Mouse (Mus musculus) spleen, postnatal 10 days (tissue): ENCODE results near the gene Pnkp.

ENCODE experiments used
- DNase-seq, 2 experiments: peaks; one replicate each; pipeline ENCODE4 v3.0.0; 2021 to 2022; ENCODE audit warnings: low spot score in 2 of 2

Gene Pnkp

DNA sequence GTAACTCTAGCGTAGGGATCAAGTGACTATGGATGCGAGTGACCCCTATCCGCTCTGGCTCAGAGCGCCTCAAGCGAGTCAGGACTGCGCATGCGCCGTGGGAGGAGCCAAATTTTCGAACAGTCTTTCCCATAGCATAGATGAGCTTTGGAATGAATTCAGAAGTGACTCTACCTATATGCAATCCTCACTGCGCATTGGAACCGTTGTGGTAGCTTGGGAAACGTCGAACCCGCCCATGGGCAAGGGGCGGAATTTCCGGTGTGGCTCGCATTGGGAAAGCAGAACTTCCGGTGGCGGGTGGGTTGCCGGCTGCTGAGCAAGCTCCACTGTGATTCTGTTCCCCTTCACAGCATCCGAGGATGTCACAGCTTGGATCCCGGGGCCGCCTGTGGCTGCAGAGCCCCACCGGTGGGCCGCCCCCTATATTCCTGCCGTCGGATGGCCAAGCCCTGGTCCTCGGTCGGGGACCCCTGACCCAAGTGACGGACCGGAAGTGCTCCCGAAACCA, at the start of gene Pnkp:
Pnkp (plus strand) TSS at position 98 of the 511 bp plus-strand sequence.
- DNase-seq, result peak; percentile 86 to 91

DNA sequence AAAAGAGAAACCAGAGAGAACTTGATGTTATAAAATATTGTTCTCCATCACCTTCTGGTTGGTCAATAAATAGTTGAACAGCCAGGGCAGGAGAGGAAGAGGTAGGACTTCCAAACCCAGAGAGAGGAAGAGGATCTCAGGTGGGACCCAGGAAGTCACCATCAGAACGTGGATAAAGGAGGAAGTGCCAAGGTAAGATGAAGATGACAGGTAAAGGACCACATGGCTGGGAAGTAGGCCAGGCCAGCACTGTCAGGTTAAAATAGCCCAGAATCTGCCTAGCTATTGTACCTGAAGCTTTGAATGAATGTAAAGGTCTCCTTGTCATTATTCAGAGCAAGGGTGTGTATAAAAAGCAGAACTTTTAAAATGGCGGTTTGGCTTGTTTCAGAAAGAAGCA, 48.0 kb upstream of the Pnkp start:
- DNase-seq, result no peak

DNA sequence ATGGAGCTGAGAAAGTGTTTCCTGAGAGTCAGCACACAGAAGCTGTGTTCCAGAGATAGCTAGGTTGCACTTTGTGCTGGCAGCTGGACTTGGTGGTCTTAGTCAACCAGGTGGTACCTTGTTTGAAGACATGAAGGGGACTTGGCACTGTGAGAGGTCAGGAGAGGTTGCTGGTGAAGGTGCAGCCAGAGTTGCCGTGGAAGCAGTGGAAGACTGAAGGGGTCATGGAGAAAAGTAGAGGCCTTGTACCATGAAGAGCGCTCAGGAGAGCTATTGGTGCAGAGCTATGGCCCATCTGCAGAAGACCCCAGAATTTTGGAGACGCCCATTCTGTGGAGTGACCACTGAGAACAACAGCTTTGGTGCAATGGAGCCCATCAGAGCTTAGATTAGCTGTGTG, 47.5 kb upstream of the Pnkp start:
- DNase-seq, result peak in 1 of 2 experiments; percentile 3

DNA sequence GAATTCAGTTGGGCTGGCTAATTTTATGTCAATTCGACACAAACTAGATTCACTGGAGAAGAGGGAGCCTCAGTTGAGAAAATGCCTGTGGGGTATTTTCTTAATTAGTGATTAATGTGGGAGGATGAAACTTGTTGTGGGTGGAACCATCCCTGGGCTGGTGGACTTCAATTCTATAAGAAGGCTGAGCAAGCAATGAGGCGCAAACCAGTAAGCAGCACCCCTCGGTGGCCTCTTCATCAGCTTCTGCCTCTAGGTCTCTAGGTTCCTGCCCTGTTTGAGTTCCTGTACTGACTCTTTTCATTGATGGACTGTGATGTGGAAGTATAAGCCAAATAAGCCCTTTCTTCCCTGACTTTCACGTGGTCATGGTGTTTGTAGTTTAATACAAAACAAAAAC, 46.6 kb upstream of the Pnkp start:
- no peak for DNase-seq

DNA sequence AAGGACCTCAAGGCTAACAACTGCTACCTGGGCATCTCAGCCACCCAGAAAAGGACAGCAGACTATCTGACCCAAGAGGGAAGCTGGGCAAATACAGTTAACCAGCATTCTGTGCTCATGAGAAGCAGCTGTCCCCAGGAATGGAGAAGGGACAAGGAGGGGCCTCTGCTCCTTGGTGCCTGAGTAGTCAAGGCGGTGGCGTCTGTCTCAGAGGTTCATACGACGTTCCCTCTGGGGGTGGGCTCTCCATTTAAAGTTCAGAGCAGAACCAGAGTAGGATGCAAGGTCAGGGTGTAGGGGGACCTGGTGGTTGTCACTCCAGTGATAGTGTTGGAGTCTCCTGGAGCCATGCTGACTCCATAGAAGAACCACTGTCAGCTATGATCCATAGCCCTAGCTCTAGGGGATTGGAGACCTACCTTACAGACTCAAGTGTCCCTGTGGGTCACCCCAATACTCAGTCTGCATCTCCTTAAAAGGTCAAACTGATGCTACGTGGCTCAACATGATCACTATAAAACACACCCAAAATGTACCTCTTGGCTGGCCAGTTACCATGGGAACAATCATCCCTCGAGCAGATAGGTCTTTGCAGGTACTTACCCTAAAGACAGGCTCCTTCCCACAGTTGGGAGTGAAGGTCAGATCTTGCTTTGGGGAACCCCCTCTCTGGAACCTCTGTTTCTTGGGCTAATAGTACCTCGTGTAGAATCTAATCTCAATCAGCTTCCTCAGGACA, 46.0 kb upstream of the Pnkp start:
- peak in 1 of 2 experiments; percentile 4 for DNase-seq

DNA sequence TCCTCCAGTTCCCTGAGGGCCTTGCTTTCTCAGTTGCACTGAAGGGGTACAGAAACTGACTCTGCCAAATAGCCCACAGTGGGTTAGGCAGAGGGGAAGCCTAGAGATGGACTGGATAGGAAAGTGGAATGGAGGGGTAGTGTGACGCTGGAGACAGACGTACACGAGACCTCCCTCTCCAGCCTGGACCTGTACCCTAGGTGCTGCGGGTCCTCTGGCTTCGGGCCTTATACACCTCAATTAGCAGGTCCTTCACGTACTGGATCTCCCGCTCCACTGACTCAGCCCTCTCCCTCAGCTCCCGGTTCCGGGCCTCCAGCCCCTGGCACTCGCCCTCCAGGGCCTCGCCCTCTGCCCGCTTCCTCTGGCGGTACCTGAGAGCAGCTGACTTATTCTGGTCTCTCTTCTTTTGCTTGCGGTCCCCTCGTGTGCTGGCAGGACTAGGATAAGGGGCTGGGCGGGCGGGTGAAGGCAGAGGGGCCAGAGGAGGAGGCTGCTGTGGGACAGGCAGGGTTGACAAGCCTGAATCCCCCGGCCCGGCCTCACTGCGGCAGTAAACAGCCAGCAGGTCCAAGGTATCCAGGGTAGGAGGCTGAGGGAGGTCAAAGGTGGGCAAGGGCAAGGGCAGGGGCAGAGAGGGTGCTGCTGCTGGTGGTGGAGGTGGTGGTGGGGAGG, 44.2 kb upstream of the Pnkp start:
- peak in 1 of 2 experiments; percentile 13 for DNase-seq

DNA sequence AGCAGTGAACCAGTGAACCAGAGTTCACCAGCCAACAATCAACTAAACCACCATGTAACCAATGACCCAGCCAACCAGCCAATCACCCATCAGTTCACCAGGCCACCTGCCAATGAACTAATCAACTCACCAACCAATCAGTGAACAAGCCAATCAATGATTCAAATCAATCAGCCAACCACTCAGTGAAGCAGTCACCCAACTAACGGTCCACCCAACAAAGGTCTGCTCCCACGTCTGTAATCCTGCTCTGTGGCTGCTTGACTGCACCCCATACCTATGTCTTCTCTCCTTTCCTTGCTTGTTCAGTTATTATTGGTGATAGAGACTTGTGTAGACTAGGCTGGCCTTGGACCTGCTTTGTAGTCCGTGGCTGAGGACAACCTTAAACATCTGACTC, 43.0 kb upstream of the Pnkp start:
- DNase-seq, result peak in 1 of 2 experiments; percentile 4

DNA sequence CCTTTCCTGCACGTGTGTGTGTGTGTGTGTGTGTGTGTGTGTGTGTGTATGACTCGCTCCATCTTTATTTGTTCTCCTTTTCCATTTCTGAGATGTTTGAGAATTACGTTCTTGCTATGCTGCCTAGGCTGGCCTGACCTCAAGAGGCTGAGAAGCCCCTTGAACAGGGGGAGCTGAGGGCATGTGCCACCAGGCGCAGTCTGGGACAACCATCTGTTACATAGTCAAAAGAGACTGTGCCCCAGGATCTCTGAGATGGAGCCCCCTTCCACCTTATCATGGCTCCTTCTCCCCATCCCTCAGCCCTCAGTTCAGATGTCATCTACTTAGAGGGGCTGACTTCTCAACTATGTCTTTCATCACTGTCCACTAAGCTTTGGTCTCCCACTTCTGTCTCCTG, 42.5 kb upstream of the Pnkp start:
- DNase-seq, result peak in 1 of 2 experiments; percentile 8

DNA sequence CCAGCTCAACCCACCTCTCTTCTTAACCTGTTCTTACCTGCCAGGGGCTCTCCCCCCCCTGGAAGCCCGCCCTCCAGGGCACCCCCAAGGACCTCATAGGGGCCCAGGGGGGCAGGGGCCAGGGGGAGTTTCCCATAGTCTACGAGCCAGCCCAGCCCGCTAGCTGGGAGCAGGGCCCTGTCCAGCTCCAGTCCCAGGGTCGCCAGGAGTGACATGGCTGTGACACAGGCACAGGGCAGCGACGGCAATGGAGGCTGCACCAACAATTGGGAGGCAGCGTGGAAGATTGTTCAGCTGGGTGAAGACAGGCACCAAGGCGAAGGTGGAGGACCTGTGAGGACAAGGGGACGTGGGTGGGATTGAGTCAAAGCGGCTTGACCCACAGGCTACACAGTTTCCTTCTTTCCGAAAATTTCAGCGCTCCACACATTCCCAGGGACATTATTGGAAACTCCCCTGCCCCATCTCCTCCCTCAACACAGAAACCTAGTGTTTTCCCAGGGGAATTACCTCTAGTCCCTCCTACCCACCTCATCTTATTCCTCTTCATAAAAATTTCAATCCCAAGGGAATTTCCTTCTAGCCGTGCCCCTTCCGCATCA, 41.9 kb upstream of the Pnkp start:
- DNase-seq, result peak in 1 of 2 experiments; percentile 25

DNA sequence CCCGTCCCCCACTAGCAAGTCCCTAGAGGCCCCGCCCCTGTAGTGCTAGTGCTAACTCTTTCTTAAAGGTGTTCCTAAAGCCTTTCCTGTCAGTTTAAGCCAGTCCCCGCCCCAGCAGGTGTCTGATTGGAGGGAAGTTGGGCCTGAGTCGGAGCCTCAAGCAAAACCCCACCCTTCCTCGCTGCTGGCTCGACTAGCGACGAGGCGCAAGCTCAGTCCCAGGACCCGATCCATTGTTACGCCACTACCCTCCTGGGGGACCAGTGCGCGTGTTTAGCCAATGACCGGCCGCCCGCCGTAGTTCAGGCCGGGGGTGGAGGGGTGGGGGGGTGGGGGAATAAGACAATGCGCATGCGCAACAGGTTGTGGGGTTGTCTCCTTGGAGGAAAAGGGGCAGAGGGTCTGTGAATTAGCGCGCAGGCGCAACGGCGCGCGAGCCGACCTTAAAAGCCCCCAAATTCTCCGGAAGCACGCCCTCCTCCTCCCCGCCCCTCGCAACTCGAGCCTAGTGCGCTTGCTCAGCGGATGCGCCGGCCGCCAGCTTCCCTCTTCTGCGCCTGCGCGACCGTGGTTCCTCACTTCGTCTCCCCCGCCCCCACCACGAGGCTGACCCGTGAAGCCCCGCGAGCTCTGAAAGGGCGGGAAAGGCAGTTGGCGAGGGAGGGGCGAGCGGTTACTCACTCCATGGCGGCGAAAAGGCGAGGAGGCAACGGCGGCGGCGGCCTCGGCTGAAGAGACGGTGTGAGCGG, 41.0 kb upstream of the Pnkp start, which contains the start of the genes Nup62 and Il4i1:
Nup62 (plus strand) TSS at position 368 of the 749 bp plus-strand sequence.
Il4i1 (plus strand) TSS at position 667 of the 749 bp plus-strand sequence.
- peak; percentile 96 to 99 for DNase-seq

DNA sequence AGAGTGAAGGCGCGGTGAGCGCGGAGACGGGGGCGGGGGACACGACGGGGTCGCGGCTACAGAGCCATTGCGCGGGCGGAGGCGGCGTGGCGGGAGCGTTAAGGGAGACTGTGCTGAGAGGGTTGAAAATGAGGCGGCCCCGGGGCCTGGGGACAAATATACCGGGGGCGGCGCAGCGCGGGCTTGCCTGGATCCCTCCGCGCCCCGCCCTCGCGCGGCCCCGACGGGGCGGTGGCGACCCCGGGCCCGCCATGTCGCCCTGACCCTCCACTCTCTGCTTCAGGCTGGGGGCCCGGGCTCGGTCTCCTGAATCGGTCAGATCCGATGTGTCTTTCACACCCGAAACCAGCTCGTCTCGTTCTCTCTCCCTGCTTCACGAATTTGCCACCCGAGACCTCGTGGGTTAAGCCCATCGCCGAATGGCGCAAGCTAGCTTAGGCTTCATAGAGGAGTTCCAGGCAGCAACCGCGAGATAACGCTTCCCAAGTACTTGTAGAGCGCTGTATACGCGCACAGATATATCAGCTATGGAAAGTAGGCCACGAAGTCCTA, 40.4 kb upstream of the Pnkp start, which contains the start of gene Atf5:
Atf5 (minus strand) TSS at position 189 of the 552 bp plus-strand sequence.
- DNase-seq, result peak; percentile 70 to 79

DNA sequence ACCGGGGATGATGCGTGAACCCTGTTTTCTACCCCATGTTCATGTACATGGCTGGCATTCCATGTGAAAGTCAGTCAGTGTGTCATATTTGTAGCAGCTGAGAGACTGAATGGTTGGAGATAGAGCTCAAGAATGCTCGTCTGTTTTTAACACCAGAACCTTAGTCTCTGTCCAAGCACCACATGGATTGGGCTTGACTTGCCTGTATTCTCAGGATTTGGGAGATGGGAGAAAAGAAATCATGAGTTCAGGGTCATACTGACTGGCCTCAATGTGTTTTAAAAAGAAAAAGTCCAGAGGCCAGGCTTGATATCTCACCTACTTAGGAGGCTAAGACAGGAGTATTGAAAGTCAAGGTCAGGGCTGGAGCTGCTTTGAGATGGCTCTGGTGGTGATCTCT, 39.5 kb upstream of the Pnkp start:
- peak in 1 of 2 experiments; percentile 11 for DNase-seq

DNA sequence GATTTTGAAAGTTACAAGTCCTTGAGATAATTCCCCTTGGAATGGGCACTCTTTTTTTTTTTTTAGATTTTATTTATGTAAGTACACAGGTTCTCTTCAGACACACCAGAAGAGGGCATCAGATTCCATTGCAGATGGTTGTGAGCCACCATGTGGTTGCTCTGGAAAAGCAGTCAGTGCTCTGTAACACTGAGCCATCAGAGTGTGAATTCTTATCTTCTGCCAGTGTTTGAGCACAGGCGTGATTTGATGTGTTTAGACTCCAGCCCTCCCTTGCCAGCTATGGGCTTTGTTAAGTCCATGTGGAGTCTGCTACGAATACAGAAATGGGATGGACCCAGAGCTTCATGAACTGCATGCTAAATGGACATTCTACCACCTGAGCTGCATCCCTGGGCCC, 38.8 kb upstream of the Pnkp start:
- peak in 1 of 2 experiments; percentile 4 for DNase-seq

DNA sequence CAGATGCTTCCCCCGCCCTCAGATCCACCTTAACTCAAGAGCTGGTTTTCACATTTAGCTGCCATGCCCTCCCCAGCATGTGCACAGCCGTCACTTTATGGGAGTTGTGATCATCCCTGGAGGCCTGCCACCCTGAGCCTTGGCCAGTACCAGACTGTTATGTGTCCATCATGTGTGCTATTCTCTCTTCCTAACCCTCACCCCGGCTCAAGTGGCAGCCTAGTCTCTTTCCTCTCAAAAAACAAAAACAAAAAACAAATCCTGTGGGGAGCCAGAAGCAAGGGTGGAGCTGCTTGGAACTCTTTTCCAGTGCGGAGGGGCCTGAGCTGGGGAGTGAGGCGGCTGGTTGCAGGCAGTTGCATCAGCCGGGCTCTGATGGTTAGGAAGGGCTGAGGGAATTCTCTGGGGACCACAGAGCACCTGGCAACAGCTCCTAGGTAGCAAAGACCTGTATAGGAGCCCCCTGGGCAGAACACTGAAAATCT, 38.1 kb upstream of the Pnkp start:
- peak; percentile 30 to 50 for DNase-seq

DNA sequence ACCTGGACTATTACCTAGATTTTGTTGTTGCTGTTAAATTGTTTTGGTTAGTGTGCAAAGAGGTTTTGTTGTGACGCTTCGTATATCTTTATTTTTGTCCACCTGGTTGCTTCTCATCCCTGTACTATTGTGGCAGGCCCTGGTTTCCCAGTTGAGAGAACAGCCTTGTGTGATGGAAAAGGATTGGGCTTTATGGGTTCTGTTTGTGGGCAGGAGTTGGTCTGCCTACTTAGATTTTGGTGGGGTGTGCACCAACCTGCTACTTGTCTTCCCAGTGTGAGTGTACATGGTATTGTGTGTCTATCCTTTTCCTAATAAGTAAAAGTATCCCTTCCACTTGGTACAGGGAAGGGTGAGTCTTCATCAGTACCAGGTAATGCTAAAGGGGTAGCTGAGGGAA, 37.5 kb upstream of the Pnkp start:
- DNase-seq, result peak; percentile 3 to 6

DNA sequence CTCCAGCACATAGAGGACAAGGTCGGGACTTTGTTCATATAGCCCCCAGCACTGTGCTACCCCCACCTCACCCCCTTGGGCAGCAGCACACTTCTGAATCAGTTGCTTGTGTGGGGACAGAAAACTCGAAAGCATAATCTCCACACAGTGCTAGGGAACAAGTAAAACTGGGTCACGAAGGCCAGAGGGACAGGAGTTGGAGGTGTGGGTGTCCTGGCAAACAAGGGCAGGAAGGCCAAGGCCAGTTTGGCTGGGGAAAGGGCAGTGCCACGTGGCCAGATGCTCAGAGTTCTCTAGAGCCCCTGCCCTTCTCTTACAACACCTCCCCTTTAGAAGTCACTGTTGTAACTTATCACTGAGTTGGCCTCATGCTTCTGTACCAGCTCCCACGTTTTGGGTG, 37.1 kb upstream of the Pnkp start:
- peak; percentile 5 to 8 for DNase-seq

DNA sequence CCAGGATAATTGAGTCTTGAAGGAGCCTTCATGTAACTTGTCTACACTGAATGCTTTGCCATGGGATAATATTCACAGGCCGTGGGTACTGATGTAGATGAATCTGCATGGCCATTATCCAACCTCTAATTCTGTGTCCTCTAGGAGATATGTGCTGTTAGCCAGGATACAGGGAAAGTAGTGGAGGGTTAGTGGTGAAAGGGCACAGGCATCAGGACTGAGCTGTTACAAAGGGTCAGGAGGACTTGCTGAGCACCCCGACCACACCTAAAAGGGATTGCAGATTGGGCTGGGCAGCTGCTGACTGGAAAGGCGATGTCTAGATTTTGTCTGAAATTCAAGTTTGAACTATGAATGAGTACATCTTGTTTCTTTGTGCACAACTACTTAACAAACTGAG, 36.4 kb upstream of the Pnkp start:
- DNase-seq, result peak in 1 of 2 experiments; percentile 6

DNA sequence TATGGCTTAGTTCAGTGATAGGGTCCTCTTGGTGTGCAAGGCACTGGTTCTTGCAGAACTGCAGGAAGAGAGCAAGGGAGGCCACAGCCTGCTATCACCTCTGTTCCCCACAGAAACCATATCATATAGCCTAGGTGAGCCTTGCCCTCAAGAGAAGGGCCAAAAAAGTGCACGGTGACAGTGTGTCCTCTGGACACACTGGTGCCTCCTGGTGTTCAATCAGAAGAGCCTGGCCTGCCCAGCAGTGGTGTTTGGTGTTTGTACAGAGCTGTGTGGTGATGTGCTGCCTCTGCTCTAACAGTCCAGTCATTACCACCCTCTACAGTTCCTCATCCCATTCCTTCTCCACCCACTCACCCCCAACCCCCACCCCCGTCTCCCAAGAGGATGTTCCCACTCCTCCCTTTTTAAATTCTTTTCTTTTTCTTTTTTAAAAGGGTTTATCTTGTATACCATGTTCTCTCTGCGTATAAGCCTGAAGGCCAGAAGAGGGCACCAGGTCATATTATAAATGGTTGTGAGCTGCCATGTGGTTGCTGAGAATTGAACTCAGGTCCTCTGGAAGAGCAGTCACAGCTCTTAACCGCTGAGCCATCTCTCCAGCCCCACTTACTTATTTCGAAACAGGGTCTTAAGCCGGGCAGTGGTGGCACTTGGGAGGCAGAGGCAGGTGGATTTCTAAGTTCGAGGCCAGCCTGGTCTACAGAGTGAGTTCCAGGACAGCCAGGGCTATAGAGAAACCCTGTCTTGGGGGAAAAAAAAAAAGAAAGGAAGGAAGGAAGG, 35.1 kb upstream of the Pnkp start:
- peak; percentile 4 to 34 for DNase-seq

DNA sequence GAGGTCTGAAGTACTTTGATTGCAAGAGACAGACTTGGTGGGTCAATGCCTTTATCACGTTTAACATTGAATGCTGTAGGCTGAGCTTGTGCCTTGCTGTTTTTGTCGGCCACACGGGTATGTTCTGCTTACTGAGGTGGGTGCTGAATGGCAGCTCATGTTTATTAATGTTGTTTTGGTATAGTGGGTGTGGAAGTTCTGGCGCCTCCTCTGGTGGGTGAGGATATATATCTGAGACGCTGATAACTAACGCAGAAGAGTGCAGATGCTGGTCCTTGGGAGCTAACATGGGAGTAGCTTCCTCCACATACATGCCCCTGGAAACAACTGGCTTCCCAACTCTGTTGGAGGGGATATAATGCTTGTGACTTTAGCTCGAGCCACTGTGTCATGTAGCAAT, 33.5 kb upstream of the Pnkp start:
- peak in 1 of 2 experiments; percentile 34 for DNase-seq

DNA sequence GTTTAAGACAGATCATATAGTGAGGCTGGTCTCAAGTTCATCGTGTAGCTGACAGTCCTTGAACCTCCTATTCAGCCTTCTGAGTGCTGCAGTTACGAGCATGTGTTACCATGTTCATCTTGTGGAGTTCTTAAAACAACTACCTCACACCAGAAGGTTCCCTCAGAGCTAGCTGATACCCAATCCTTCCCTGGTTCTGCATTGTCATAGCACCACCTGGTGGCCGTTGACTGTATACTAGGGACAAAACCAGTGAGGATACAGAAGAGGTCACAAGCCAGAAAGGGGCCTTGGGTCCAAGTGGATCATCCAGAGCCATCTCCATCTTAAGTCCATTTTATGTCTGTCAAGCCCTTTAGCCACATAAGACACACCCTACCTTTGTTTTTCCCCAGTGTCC, 32.1 kb upstream of the Pnkp start:
- DNase-seq, result peak; percentile 76 to 90
